Mouse (Mus musculus) forebrain, embryonic 10.5 days (tissue): ENCODE measurements at regions not wholly inside any gene's neighbourhood (a gene's known extent, or its start where the extent isn't known, plus 50 kb on each side); places are given as distances from the start of the nearest gene placed in this dataset.

Experiments
- DNase-seq: peaks from one replicate; pipeline ENCODE4 v3.0.0-alpha.2; 2017; ENCODE audit warnings: low spot score; ENCODE audit errors: extremely low spot score
- H3K27ac ChIP-seq: fragments of 300-500 bp; sonication (generic); 2 replicates; pipeline ENCODE4 v1.5.1; 2016; ENCODE audit warnings: mild to moderate bottlenecking
- H3K27me3 ChIP-seq: fragments of 300-500 bp; sonication (generic); 2 replicates; pipeline ENCODE4 v1.6.1; 2016; ENCODE audit warnings: mild to moderate bottlenecking; ENCODE audit not compliant: poor library complexity, severe bottlenecking
- H3K36me3 ChIP-seq: fragments of 300-500 bp; sonication (generic); replicated peaks from 2 replicates; pipeline ENCODE4 v1.6.1; 2016; ENCODE audit warnings: mild to moderate bottlenecking, moderate library complexity
- H3K4me1 ChIP-seq: fragments of 300-500 bp; sonication (generic); 2 replicates; pipeline ENCODE4 v1.6.1; 2016
- H3K4me3 ChIP-seq: fragments of 300-500 bp; sonication (generic); 2 replicates; pipeline ENCODE4 v1.5.1; 2016; ENCODE audit warnings: mild to moderate bottlenecking, moderate library complexity
- H3K9me3 ChIP-seq: fragments of 300-500 bp; sonication (generic); 2 replicates; pipeline ENCODE4 v1.6.1; 2016; ENCODE audit warnings: mild to moderate bottlenecking, moderate library complexity
- WGBS: fragments of 180-500 bp; shearing (Covaris S2); methylation state at CpG from one replicate; pipeline ENCODE4 v1.1.7; 2016; 5-methylcytosine and 5-hydroxymethylcytosine counted together

DNA sequence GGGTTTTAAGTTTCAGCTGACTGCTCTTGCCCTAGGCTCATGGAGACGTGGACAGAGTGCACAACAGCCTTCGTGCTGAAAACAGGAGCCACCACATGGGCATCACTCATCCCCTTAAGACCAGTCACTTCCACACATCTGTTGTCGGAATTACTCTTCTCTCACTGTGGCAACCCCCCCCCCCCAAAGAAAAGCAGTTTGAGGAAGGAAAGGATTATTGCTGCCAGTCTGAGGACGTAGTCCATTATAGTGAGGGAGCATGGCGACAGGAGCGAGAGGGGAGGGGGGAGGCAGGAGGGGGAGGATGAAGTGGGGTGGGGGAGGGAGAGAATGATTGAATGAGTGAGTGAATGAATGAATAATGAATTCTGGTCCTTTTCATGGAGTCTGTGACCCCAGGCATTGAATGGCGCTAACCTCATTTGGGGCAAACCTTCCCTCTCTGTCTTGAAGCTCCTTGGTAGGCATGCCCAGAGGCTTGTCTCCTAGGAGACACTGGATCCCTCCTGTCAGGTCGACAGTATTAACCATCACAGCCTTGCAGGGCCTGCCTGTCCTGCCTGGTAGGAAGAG is 262.0 kb downstream of the Gadd45g start:
- no peaks in the 10 kb centered on the region for H3K36me3 ChIP-seq
- DNase-seq, result peak; percentile 29
- peak overlapping the region; percentile 73 for H3K27ac ChIP-seq
- 41% methylated on average over 8 of the region's 8 CpGs for WGBS
- no peaks in the 10 kb centered on the region for H3K27me3 ChIP-seq
- H3K4me3 ChIP-seq, result peak overlapping the region; percentile 13; the same call in 1 of the 2 replicates
- no peaks in the 10 kb centered on the region for H3K9me3 ChIP-seq
- H3K4me1 ChIP-seq, result peaks cover 27% of the 10 kb centered on the region

DNA sequence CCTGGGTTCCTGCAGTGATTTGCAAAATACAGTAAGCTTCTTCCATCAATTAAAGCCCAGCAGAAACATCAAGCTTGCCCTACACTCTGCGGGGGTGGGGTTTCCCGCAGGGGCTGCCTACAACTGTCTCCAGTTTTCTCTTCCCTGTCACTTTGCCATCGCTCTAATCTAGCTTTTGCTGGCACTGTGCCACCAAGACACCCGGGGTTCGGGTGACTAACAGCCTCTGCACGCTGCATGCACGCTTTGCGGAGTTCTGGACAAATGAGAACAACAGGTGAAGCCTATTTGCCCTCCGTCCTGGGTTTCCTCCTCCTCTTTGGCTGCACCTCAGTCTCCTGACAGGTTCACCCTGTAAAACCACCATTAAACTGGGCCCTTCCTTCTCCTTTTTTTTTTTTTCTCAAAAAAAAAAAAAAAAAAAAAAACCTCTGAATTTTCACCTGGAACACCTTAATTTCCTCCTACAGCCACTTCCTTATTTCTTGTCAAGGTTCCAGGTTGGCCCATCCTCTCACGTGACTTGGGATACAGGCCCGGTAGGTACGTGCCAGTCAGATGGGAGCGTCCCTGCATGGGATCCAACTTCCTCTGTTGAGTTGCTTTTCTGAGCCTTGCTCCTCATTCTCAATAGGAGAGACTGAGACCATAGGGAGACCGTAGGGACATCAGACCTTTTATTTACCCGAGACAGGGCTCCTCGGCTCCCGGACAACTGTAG is 262.7 kb downstream of the Gadd45g start:
- Histone ChIP-seq H3K4me1 (peaks cover 30% of the 10 kb centered on the region), H3K4me3 (no peak overlapping the region), H3K9me3 (no peaks in the 10 kb centered on the region), H3K27ac (peak overlapping the region; percentile 73; the same call in 1 of the 2 replicates), H3K36me3 (no peaks in the 10 kb centered on the region), H3K27me3 (no peaks in the 10 kb centered on the region)
- DNase-seq, result no peak
- WGBS, result 80% methylated on average over 17 of the region's 17 CpGs

DNA sequence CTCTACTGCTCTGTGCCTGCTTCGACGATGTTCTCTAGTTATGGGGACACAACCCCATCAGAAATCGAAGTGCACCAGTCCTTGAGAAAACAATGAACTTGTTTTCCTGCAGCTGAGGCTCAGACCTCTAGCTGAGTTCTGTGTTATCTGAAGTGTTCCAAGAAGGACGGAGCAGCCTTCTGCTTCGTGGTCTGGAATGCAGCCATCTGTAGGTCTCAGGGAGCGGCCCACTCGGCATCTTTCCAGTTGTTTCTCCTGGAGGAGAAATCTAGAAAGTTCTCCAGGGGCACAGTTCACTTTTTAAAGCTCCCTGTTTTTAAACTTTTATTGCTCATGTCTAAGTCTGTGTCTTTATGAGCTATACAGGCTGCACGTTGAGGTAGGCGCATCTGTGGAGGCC is 264.3 kb downstream of the Gadd45g start:
- no peak overlapping the region for H3K4me3 ChIP-seq
- no peaks in the 10 kb centered on the region for H3K27me3 ChIP-seq
- H3K4me1 ChIP-seq, result peaks cover 30% of the 10 kb centered on the region
- WGBS, result 88% methylated on average over 9 of the region's 9 CpGs
- no peaks in the 10 kb centered on the region for H3K9me3 ChIP-seq
- no peak overlapping the region for H3K27ac ChIP-seq
- DNase-seq, result no peak
- H3K36me3 ChIP-seq, result no peaks in the 10 kb centered on the region

DNA sequence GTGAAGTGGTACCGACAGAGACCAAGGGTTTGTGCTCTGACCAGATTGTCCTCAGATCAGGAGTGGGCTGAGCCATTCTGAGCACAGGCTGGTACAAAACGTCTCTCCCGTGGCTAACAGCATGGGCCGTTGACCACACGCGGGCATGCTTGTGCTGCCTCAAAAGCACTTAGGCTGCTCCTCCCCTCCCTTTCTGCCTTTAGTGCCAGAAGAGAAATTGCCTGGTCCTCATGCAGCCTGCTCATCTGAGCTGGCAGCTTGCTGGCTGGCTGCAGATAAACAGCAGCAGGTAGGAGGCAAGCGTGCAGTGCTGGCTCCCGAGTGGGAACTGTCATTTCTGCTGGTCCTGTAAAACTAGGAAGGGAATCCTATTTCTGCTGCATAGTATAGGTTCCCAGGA is 267.1 kb downstream of the Gadd45g start:
- H3K36me3 ChIP-seq, result no peaks in the 10 kb centered on the region
- H3K27ac ChIP-seq, result 0 out of 2 replicates have a peak overlapping the region, but pooled peaks have one; percentile 7
- H3K4me3 ChIP-seq, result no peak overlapping the region
- WGBS, result 61% methylated on average over 8 of the region's 8 CpGs
- no peaks in the 10 kb centered on the region for H3K9me3 ChIP-seq
- H3K27me3 ChIP-seq, result no peaks in the 10 kb centered on the region
- H3K4me1 ChIP-seq, result peaks cover 13% of the 10 kb centered on the region
- DNase-seq, result no peak

DNA sequence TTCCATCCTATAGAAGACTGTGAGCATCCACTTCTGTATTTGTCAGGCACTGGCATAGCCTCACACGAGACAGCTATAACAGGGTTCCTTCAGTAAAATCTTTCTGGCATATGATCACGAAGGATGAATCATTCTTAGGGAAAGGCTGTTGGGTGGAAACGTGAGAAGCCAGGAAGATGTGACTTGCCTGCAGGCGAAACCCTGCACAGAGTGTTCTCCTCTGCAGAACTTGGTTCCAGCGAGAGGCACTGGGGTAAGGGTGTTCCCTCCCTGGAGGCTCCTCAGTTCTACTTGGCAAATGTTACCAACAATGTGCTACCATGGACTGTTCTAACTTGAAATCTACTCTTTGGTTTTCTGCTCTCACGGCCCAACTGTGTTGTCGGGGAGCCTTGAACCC is 268.0 kb downstream of the Gadd45g start:
- H3K4me1 ChIP-seq, result peaks cover 13% of the 10 kb centered on the region
- no peak for DNase-seq
- no peaks in the 10 kb centered on the region for H3K27me3 ChIP-seq
- no peaks in the 10 kb centered on the region for H3K9me3 ChIP-seq
- no peak overlapping the region for H3K4me3 ChIP-seq
- H3K27ac ChIP-seq, result no peak overlapping the region
- no peaks in the 10 kb centered on the region for H3K36me3 ChIP-seq
- 88% methylated on average over 7 of the region's 7 CpGs for WGBS

DNA sequence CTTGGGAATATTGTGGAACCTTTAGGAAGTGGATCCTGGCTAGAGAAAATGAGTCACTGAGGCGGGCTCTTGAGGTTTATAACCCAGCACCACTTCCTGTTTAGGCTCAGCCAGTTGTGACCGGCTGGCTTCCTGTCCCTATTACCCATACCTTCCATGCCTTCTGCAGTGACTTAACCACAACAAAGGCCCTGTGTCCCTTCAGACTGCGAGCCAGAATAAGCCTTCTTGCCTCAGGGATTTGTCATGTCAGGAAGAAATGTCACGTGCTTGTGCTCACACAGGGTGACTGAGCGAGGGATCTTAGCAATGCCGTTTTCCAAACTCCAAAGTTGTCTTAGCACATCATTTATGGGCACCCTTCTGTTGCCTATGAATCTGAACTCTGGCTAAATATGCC is 268.5 kb downstream of the Gadd45g start:
- no peak for DNase-seq
- H3K4me3 ChIP-seq, result no peak overlapping the region
- no peaks in the 10 kb centered on the region for H3K27me3 ChIP-seq
- no peaks in the 10 kb centered on the region for H3K36me3 ChIP-seq
- no peaks in the 10 kb centered on the region for H3K9me3 ChIP-seq
- WGBS, result 81% methylated on average over 6 of the region's 6 CpGs
- H3K4me1 ChIP-seq, result peaks cover 17% of the 10 kb centered on the region
- no peak overlapping the region for H3K27ac ChIP-seq

DNA sequence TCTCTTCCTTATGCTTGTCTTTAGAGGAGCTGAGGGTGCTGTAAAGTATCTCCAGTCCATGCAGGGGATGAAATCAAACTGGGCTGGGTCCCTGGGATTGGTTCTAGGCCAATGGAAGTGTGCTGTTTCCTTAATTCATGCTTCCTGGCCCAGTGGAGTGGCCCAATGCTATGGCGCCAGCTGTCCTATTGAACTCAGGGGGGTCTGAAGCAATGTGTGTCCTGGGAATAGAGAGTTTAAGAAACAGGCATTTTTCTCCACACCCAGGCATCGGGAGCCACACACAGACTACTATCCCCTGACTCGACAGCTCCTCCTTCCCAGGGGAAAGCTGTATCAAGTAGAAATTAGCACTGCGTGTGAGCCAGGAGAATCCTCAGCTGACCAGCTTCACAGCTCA is 269.8 kb downstream of the Gadd45g start:
- Histone ChIP-seq H3K4me3 (no peak overlapping the region), H3K4me1 (peaks cover 22% of the 10 kb centered on the region), H3K9me3 (no peaks in the 10 kb centered on the region), H3K36me3 (no peaks in the 10 kb centered on the region), H3K27me3 (no peaks in the 10 kb centered on the region), H3K27ac (no peak overlapping the region)
- WGBS, result 83% methylated on average over 4 of the region's 4 CpGs
- DNase-seq, result no peak

DNA sequence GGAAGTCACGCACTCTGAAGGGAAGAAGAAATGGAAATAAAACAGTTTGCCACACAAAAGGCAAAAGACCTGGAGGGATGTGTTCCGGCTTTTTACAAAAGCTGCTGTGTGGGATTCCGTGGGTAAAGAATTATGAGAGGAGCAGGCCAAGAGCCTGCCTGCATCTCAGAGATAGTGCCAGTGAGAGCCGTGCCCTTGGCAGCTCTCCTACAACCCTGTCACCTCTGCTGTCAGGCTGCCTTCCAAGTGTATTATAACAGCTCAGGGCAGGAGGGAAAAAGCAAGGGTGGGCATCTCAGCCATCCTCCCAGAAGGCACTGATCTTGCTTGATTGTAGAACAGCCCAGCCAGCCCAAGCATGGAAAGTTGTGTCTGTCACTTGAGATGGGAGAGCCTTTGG is 270.3 kb downstream of the Gadd45g start:
- Histone ChIP-seq H3K9me3 (no peaks in the 10 kb centered on the region), H3K27ac (no peak overlapping the region), H3K27me3 (no peaks in the 10 kb centered on the region), H3K36me3 (no peaks in the 10 kb centered on the region), H3K4me1 (peaks cover 27% of the 10 kb centered on the region), H3K4me3 (no peak overlapping the region)
- no peak for DNase-seq
- WGBS, result 86% methylated on average over 4 of the region's 4 CpGs

DNA sequence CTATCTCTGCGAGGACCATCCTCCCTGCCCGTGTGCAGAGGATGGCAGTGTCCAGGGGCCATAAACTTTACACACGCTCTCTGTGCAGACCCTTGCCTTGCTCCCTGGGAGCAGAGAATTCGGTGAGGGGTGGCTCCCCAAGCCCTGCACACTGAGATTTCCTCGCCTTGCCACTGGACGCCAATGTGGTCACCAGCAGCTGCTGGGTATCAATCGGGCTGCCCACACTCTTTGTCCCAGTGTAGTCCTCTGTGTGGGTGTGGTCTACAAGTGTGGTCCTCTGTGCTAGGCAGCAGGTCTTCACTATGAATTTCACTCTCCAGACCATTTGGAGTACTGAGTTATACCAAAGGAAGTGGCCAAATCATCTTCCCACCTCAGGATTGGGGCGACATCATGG is 274.3 kb downstream of the Gadd45g start:
- H3K36me3 ChIP-seq, result no peaks in the 10 kb centered on the region
- 93% methylated on average over 8 of the region's 8 CpGs for WGBS
- H3K27me3 ChIP-seq, result no peaks in the 10 kb centered on the region
- H3K9me3 ChIP-seq, result no peaks in the 10 kb centered on the region
- no peak overlapping the region for H3K4me3 ChIP-seq
- peaks cover 27% of the 10 kb centered on the region for H3K4me1 ChIP-seq
- no peak overlapping the region for H3K27ac ChIP-seq
- DNase-seq, result no peak

DNA sequence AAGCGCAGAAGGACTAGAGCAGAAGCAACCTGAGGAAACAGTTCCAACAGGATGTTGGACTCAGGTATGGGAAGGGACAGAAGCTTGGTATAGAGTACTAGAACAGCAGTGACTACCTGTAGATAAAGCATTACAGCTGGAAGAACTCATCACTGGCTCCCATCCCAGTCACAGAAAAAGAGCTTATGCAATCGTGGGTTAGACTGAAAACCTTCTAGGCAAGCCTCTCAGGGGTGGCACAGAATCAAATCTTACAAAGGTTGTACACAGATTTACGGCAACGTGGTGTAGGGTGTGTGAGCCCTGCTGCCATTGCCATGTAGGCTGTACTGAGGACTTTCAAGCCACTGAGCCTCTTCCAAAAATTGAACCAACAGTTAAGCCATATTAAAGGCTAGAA is 278.6 kb downstream of the Gadd45g start:
- no peak overlapping the region for H3K27ac ChIP-seq
- WGBS, result 90% methylated on average over 4 of the region's 4 CpGs
- H3K4me3 ChIP-seq, result no peak overlapping the region
- no peaks in the 10 kb centered on the region for H3K36me3 ChIP-seq
- H3K9me3 ChIP-seq, result no peaks in the 10 kb centered on the region
- peaks cover 20% of the 10 kb centered on the region for H3K4me1 ChIP-seq
- H3K27me3 ChIP-seq, result no peaks in the 10 kb centered on the region
- DNase-seq, result no peak

DNA sequence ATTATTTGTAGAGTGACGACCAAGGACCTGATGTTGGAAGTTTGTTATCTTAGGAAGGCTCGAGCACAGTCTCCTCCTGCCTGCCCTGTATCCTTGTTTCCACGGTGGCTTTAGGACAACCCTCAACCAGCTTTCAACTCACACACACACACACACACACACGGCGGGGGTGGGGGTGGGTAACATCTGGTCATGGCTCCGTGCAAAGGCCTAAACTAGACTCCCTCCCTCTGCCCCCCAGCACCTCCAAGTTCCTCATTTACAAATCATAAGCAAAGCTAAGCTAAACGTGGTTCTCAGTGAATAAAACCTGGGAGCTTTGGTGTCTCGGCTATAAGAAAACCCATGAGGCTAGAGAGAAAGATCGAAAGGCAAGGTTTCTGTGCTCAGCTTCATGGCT is 281.3 kb downstream of the Gadd45g start:
- H3K36me3 ChIP-seq, result no peaks in the 10 kb centered on the region
- peaks cover 18% of the 10 kb centered on the region; the same call in 1 of the 2 replicates for H3K9me3 ChIP-seq
- no peaks in the 10 kb centered on the region for H3K27me3 ChIP-seq
- H3K27ac ChIP-seq, result no peak overlapping the region
- H3K4me1 ChIP-seq, result peaks cover 8% of the 10 kb centered on the region; the same call in 1 of the 2 replicates
- no peak for DNase-seq
- 85% methylated on average over 9 of the region's 9 CpGs for WGBS
- no peak overlapping the region for H3K4me3 ChIP-seq

DNA sequence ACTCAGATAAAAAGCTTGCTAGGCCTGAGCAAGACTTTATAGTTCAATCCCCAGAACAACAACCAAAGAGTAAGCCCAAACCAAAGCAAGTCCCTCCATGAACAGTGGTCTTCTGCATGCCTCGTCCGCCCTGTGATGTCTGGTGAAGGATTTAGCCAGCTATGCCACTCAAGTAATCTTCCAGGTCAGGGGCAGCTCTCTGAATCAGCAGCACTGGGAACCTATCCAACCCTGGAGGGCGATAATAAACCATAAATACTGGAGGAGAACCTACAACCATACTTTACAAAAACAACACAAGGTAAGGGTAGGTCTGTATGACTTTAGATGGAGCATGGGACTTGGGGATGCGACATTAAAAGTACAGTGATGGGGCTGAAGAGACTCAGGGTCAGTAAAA is 283.0 kb downstream of the Gadd45g start:
- no peaks in the 10 kb centered on the region for H3K36me3 ChIP-seq
- no peak overlapping the region for H3K27ac ChIP-seq
- peaks cover 18% of the 10 kb centered on the region; the same call in 1 of the 2 replicates for H3K9me3 ChIP-seq
- 90% methylated on average over 4 of the region's 4 CpGs for WGBS
- H3K27me3 ChIP-seq, result no peaks in the 10 kb centered on the region
- H3K4me1 ChIP-seq, result peaks cover 4% of the 10 kb centered on the region; the same call in 1 of the 2 replicates
- no peak for DNase-seq
- H3K4me3 ChIP-seq, result no peak overlapping the region

DNA sequence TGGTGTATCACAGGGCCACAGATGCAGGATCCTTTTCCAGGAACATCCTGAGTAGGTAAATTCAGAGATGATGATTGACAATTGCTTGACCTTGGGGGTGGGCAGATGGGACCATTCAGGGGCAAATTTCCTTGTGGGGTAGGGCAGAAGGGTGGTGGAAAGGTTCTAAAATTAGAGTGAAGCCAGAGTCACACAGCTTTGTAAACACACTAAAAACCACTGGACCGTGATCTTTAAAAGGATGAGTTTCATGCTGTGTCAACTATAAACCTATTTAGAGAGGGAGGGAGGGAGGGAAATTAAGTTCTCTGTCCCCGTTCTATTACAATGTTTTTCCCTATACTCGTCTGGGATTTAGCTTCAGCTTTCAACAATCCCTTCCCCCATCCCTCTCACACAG is 286.7 kb downstream of the Gadd45g start:
- H3K9me3 ChIP-seq, result peaks cover 18% of the 10 kb centered on the region; the same call in 1 of the 2 replicates
- no peak overlapping the region for H3K4me3 ChIP-seq
- no peaks in the 10 kb centered on the region for H3K27me3 ChIP-seq
- no peaks in the 10 kb centered on the region for H3K36me3 ChIP-seq
- H3K4me1 ChIP-seq, result peaks cover 4% of the 10 kb centered on the region; the same call in 1 of the 2 replicates
- H3K27ac ChIP-seq, result no peak overlapping the region
- WGBS, result 53% methylated on average over 3 of the region's 3 CpGs
- DNase-seq, result no peak
